Mouse (Mus musculus): ENCODE results near the gene ccdc198. TPM values are rescaled to one million over a fixed set of nuclear protein-coding genes. Genes with fewer than 3 reads are reported as not detected.

The ccdc198 gene
- total and polyA plus RNA-seq, 3 experiments: not detected

GRCm38 (mm10) chr14:49290029-49290745 lies 44.9 kb upstream of the ccdc198 start:
- H3K4me2 ChIP-seq (ENCODE audit: insufficient read depth, low read depth, poor library complexity, severe bottlenecking): no peak overlapping the region
- no peak for DNase-seq (ENCODE audit: extremely low read depth)
- H3K4me1 ChIP-seq (ENCODE audit: control insufficient read depth in 1 of 2, insufficient read depth in 2 of 2): no peaks in the 10 kb centered on the region
- H3K9me3 ChIP-seq (replicated peaks; ENCODE audit: low read length): no peaks in the 10 kb centered on the region
- no peaks in the 10 kb centered on the region for H3K36me3 ChIP-seq (replicated peaks in 1 of 2; ENCODE audit: control insufficient read depth in 1 of 2, insufficient read depth in 1 of 2, low read length in 1 of 2)
- in situ Hi-C loops (cut with MboI; ENCODE audit: low pct_ligation_motif_present, low pct_unique_long_range_greater_than_20kb, low sequenced_read_pairs) (no loop called here), dilution Hi-C loops (cut with MboI; ENCODE audit: extremely low pct_ligation_motif_present, extremely low pct_unique_long_range_greater_than_20kb, low sequenced_read_pairs) (no loop called here)
- no peaks in the 10 kb centered on the region for H3K79me2 ChIP-seq (replicated peaks; ENCODE audit: control insufficient read depth, extremely low read depth, insufficient read depth, poor library complexity, severe bottlenecking)
- no peaks in the 10 kb centered on the region for H3K27me3 ChIP-seq (replicated peaks)
- no peak overlapping the region for H3K27ac ChIP-seq (ENCODE audit: insufficient read depth, low read depth)
- no peak overlapping the region for H3K4me3 ChIP-seq (replicated peaks in 1 of 3; ENCODE audit: low read depth in 2 of 3, low read length in 2 of 3, poor library complexity in 1 of 3)
- no peak overlapping the region for H3K9ac ChIP-seq (ENCODE audit: insufficient read depth, low read depth)
- TF ChIP-seq USF1 (IDR thresholded peaks at IDR 0.05; ENCODE audit: low read depth, low read length): no peak
- no peak for TF ChIP-seq BHLHE40 (IDR thresholded peaks at IDR 0.05; ENCODE audit: low read depth, low read length)
- no peak for TF ChIP-seq ZNF384 (IDR thresholded peaks at IDR 0.05; ENCODE audit: low read depth, low read length)
- TF ChIP-seq MAZ (IDR thresholded peaks at IDR 0.05; ENCODE audit: low read depth, low read length): no peak
- no peak for TF ChIP-seq POLR2AphosphoS2 (IDR thresholded peaks at IDR 0.05; ENCODE audit: low read depth, low read length)
- TF ChIP-seq GABPA (IDR thresholded peaks at IDR 0.05; ENCODE audit: insufficient replicate concordance, low read depth, low read length): no peak
- no peak for TF ChIP-seq MAX (IDR thresholded peaks at IDR 0.05; ENCODE audit: low read length)
- TF ChIP-seq JUN (IDR thresholded peaks at IDR 0.05; ENCODE audit: insufficient read depth, low read depth, low read length): no peak
- TF ChIP-seq ZKSCAN1 (IDR thresholded peaks at IDR 0.05; ENCODE audit: borderline replicate concordance, low read depth, low read length): no peak
- TF ChIP-seq ZC3H11A (IDR thresholded peaks at IDR 0.05; ENCODE audit: low read depth, low read length): no peak
- no peak for TF ChIP-seq NELFE (IDR thresholded peaks at IDR 0.05; ENCODE audit: low read depth, low read length)
- no peak for TF ChIP-seq RCOR1 (conservative IDR thresholded peaks at IDR 0.05; ENCODE audit: low read depth, low read length)
- no peak for TF ChIP-seq SMC3 (IDR thresholded peaks at IDR 0.05; ENCODE audit: low read depth, low read length)

GRCm38 (mm10) chr14:49283784-49284655 lies 38.7 kb upstream of the ccdc198 start:
- in situ Hi-C loops (cut with MboI; ENCODE audit: low pct_ligation_motif_present, low pct_unique_long_range_greater_than_20kb, low sequenced_read_pairs) (no loop called here), dilution Hi-C loops (cut with MboI; ENCODE audit: extremely low pct_ligation_motif_present, extremely low pct_unique_long_range_greater_than_20kb, low sequenced_read_pairs) (no loop called here)
- H3K9me3 ChIP-seq (replicated peaks; ENCODE audit: low read length): no peaks in the 10 kb centered on the region
- H3K4me1 ChIP-seq (ENCODE audit: control insufficient read depth in 1 of 2, insufficient read depth in 2 of 2): no peaks in the 10 kb centered on the region
- no peak overlapping the region for H3K4me2 ChIP-seq (ENCODE audit: insufficient read depth, low read depth, poor library complexity, severe bottlenecking)
- H3K9ac ChIP-seq (ENCODE audit: insufficient read depth, low read depth): no peak overlapping the region
- H3K79me2 ChIP-seq (replicated peaks; ENCODE audit: control insufficient read depth, extremely low read depth, insufficient read depth, poor library complexity, severe bottlenecking): no peaks in the 10 kb centered on the region
- H3K36me3 ChIP-seq (replicated peaks in 1 of 2; ENCODE audit: control insufficient read depth in 1 of 2, insufficient read depth in 1 of 2, low read length in 1 of 2): no peaks in the 10 kb centered on the region
- H3K4me3 ChIP-seq (replicated peaks in 1 of 3; ENCODE audit: low read depth in 2 of 3, low read length in 2 of 3, poor library complexity in 1 of 3): no peak overlapping the region
- TF ChIP-seq MEF2A (IDR thresholded peaks at IDR 0.05; ENCODE audit: borderline replicate concordance, low read depth, low read length): no peak
- TF ChIP-seq SIN3A (IDR thresholded peaks at IDR 0.05; ENCODE audit: low read length): no peak
- no peak for TF ChIP-seq EP300 (IDR thresholded peaks at IDR 0.05; ENCODE audit: low read length)
- TF ChIP-seq SMC3 (IDR thresholded peaks at IDR 0.05; ENCODE audit: low read depth, low read length): no peak
- no peak for TF ChIP-seq JUND (conservative IDR thresholded peaks at IDR 0.05; ENCODE audit: low read depth, low read length)
- no peak for TF ChIP-seq MAZ (IDR thresholded peaks at IDR 0.05; ENCODE audit: low read depth, low read length)
- no peak for TF ChIP-seq ZC3H11A (IDR thresholded peaks at IDR 0.05; ENCODE audit: low read depth, low read length)
- no peak for TF ChIP-seq KAT2A (IDR thresholded peaks at IDR 0.05; ENCODE audit: insufficient replicate concordance, low read length)
- TF ChIP-seq CHD1 (IDR thresholded peaks at IDR 0.05; ENCODE audit: low read depth, low read length): no peak
- TF ChIP-seq CHD2 (IDR thresholded peaks at IDR 0.05; ENCODE audit: low read length): no peak
- TF ChIP-seq RCOR1 (conservative IDR thresholded peaks at IDR 0.05; ENCODE audit: low read depth, low read length): no peak
- no peak for TF ChIP-seq NELFE (IDR thresholded peaks at IDR 0.05; ENCODE audit: low read depth, low read length)
- no peak for TF ChIP-seq MAFK (IDR thresholded peaks at IDR 0.05; ENCODE audit: insufficient replicate concordance, low read length)
- no peak for TF ChIP-seq ZKSCAN1 (IDR thresholded peaks at IDR 0.05; ENCODE audit: borderline replicate concordance, low read depth, low read length)
- TF ChIP-seq TBP (conservative IDR thresholded peaks at IDR 0.05; ENCODE audit: low read depth, low read length): no peak
- no peak for TF ChIP-seq RAD21 (IDR thresholded peaks at IDR 0.05; ENCODE audit: low read depth, low read length)
- no peak for TF ChIP-seq USF1 (IDR thresholded peaks at IDR 0.05; ENCODE audit: low read depth, low read length)
- no peak for TF ChIP-seq NRF1 (IDR thresholded peaks at IDR 0.05; ENCODE audit: low read depth, low read length)
- TF ChIP-seq ETS1 (conservative IDR thresholded peaks at IDR 0.05; ENCODE audit: low read depth, low read length): no peak
- DNase-seq (ENCODE audit: extremely low read depth): no peak
- H3K27ac ChIP-seq (ENCODE audit: insufficient read depth, low read depth): no peak overlapping the region
- H3K27me3 ChIP-seq (replicated peaks): no peaks in the 10 kb centered on the region
